Mouse (Mus musculus) liver, postnatal 0 days (tissue): Measurements from ENCODE around the gene Myo6.

Experiments
- CTCF ChIP-seq: sonication (generic); IDR thresholded peaks from 2 replicates; pipeline ENCODE4 v1.5.1; 2016; ENCODE audit warnings: antibody characterized with exemption, low read depth
- EP300 ChIP-seq: IDR thresholded peaks from 2 replicates; pipeline ENCODE4 v1.6.1; 2016; ENCODE audit warnings: antibody characterized with exemption, low read depth, mild to moderate bottlenecking

DNA sequence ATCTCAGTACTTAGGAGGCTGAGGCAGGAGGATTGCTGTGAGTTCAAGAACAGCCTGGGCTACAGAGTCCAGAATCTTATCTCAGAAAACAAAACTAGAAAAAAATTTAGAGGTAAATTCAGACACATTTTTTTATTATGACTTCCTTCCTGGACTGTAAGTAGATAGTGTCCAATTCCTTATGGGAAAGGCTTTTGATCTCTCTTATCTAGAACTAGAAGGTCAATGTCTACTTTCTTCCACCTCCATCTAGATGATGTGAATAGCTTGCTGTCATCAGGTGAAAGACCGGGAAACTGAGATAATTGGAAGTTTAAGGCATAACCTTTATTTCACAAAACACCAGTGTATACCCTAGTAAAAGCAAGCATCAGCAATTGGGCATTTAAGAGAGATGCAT lies 16.9 kb downstream of the Myo6 start:
- no peak for TF ChIP-seq CTCF
- no peak for TF ChIP-seq EP300
